ENCODE assay signal across 18 mouse cellular contexts in the genomic region with DNA sequence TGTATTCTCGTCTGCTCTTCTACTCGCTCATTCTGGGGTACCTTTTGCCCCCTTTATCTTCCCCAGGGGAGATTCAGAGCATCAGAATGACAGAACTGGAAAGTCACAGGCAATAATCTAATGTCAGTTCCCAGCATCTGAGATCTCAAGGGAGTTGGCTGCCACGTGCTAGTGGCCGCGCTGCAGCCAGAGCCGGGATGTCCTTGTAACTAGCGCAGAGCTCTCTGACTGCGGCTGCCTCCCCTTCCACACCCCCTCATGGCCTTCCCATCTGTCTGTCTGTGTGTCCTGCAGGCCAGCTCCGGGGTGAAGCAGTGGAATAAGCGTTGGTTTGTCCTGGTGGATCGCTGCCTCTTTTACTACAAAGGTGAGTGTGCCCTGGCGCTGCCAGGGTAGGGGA. TPM values are rescaled to one million over a fixed set of nuclear protein-coding genes. Genes with fewer than 3 reads are reported as not detected.
DNase-seq lines count a peak whose midpoint lies in the region; ATAC-seq and TF ChIP-seq lines count a peak whose summit lies in the region.
"Had no signal": no experiment of that assay in that cellular context is flagged by ENCODE, and none has a peak within 500 bp of the region (broad histone marks: within the 10 kb centered on the region; RNA-seq: fewer than 3 reads in every experiment).

No protein-coding gene starts in this region.

- DNase-seq in adrenal gland, postnatal 10 days, result peak; percentile 62
- DNase-seq in adrenal gland, adult 8-10 months, result no peak
- DNase-seq in kidney, adult 2 months, result no peak
- DNase-seq in midbrain, embryonic 14.5 days, result peak; percentile 43
- DNase-seq in cerebellum, adult 2 months, result no peak
- DNase-seq: cerebellum, postnatal 36 days; gastrocnemius, postnatal 36 days; liver, embryonic 13.5 days; right cerebral cortex, postnatal 4 days; thymus, postnatal 36 days had no signal

- TF ChIP-seq CTCF in kidney, adult 2 months (conservative IDR thresholded peaks at IDR 0.05; ENCODE audit: insufficient read depth, insufficient read length, low read depth, low read length), result no peak
- no peak for TF ChIP-seq CTCF in cerebellum, adult 2 months (IDR thresholded peaks at IDR 0.05; ENCODE audit: borderline replicate concordance, insufficient read depth, low read depth, low read length)

- H3K9ac ChIP-seq in kidney, embryonic 14.5 days (ENCODE audit: low read depth, low read length), result no peak overlapping the region
- H3K9ac ChIP-seq in midbrain, embryonic 14.5 days (replicated peaks; ENCODE audit: low read length), result no peak overlapping the region
- no peak overlapping the region for H3K9ac ChIP-seq in midbrain, embryonic 15.5 days
- peak overlapping the region; percentile 26; the same call in 1 of the 2 replicates for H3K9ac ChIP-seq in intestine, embryonic 16.5 days (ENCODE audit: low read depth, low read length)
- H3K9ac ChIP-seq: embryonic facial prominence, embryonic 12.5 days; liver, embryonic 13.5 days had no signal

- no peaks in the 10 kb centered on the region for H3K9me3 ChIP-seq in kidney, embryonic 14.5 days (ENCODE audit: control insufficient read depth, low read length)
- no peaks in the 10 kb centered on the region for H3K9me3 ChIP-seq in midbrain, embryonic 14.5 days (ENCODE audit: control insufficient read depth, low read length)
- H3K9me3 ChIP-seq in midbrain, embryonic 15.5 days, result no peaks in the 10 kb centered on the region
- no peaks in the 10 kb centered on the region for H3K9me3 ChIP-seq in intestine, embryonic 16.5 days (ENCODE audit: control insufficient read depth, low read length)
- H3K9me3 ChIP-seq: embryonic facial prominence, embryonic 12.5 days; liver, embryonic 13.5 days had no signal

- no peak for TF ChIP-seq POLR2A in kidney, adult 2 months (IDR thresholded peaks at IDR 0.05; ENCODE audit: low read depth, low read length)
- no peak for TF ChIP-seq POLR2A in cerebellum, adult 2 months (IDR thresholded peaks at IDR 0.05; ENCODE audit: borderline replicate concordance, insufficient read depth, low read length)

- H3K4me3 ChIP-seq in kidney, adult 2 months (ENCODE audit: insufficient read depth, low read depth, low read length), result no peak overlapping the region
- no peak overlapping the region for H3K4me3 ChIP-seq in kidney, embryonic 14.5 days (ENCODE audit: low read length)
- no peak overlapping the region for H3K4me3 ChIP-seq in midbrain, embryonic 14.5 days (replicated peaks; ENCODE audit: low read depth, low read length)
- no peak overlapping the region for H3K4me3 ChIP-seq in midbrain, embryonic 15.5 days
- no peak overlapping the region for H3K4me3 ChIP-seq in intestine, embryonic 16.5 days (ENCODE audit: low read length)
- no peak overlapping the region for H3K4me3 ChIP-seq in cerebellum, adult 2 months (replicated peaks; ENCODE audit: insufficient read depth, low read depth, low read length)
- H3K4me3 ChIP-seq: embryonic facial prominence, embryonic 12.5 days; liver, embryonic 13.5 days had no signal

- no peak for ATAC-seq in kidney, embryonic 14.5 days (ENCODE audit: low FRiP score, low TSS enrichment)
- no peak for ATAC-seq in midbrain, embryonic 14.5 days (ENCODE audit: low FRiP score, low TSS enrichment)
- no peak for ATAC-seq in midbrain, embryonic 15.5 days (replicated peaks)
- no peak for ATAC-seq in intestine, embryonic 16.5 days

- H3K27ac ChIP-seq in kidney, adult 2 months (ENCODE audit: insufficient read depth, low read depth, low read length), result peak overlapping the region; percentile 36; the same call in 1 of the 2 replicates
- no peak overlapping the region for H3K27ac ChIP-seq in kidney, embryonic 14.5 days (ENCODE audit: low read depth, low read length)
- no peak overlapping the region for H3K27ac ChIP-seq in midbrain, embryonic 14.5 days (replicated peaks; ENCODE audit: low read depth, low read length)
- no peak overlapping the region for H3K27ac ChIP-seq in midbrain, embryonic 15.5 days
- peak overlapping the region; percentile 71 for H3K27ac ChIP-seq in intestine, embryonic 16.5 days (ENCODE audit: low read length)
- H3K27ac ChIP-seq in cerebellum, adult 2 months (ENCODE audit: insufficient read depth, low read length), result no peak overlapping the region
- H3K27ac ChIP-seq: embryonic facial prominence, embryonic 12.5 days; liver, embryonic 13.5 days had no signal

- H3K4me1 ChIP-seq in kidney, adult 2 months (ENCODE audit: control insufficient read depth, insufficient read depth, low read length), result peaks cover 32% of the 10 kb centered on the region
- peaks cover 8% of the 10 kb centered on the region; the same call in 1 of the 2 replicates for H3K4me1 ChIP-seq in kidney, embryonic 14.5 days (ENCODE audit: control insufficient read depth, insufficient read depth, low read length)
- peaks cover 20% of the 10 kb centered on the region for H3K4me1 ChIP-seq in midbrain, embryonic 14.5 days (ENCODE audit: control insufficient read depth, insufficient read depth, low read length)
- H3K4me1 ChIP-seq in midbrain, embryonic 15.5 days, result peaks cover 24% of the 10 kb centered on the region
- peaks cover 24% of the 10 kb centered on the region for H3K4me1 ChIP-seq in intestine, embryonic 16.5 days (ENCODE audit: control insufficient read depth, insufficient read depth, low read length)
- no peaks in the 10 kb centered on the region for H3K4me1 ChIP-seq in cerebellum, adult 2 months (ENCODE audit: control insufficient read depth, insufficient read depth, low read length)

- no peaks in the 10 kb centered on the region for H3K27me3 ChIP-seq in kidney, adult 2 months (replicated peaks; ENCODE audit: control insufficient read depth, insufficient read depth, low read length)
- H3K27me3 ChIP-seq in kidney, embryonic 14.5 days (ENCODE audit: control insufficient read depth, insufficient read depth, low read length), result no peaks in the 10 kb centered on the region
- no peaks in the 10 kb centered on the region for H3K27me3 ChIP-seq in midbrain, embryonic 14.5 days (ENCODE audit: control insufficient read depth, insufficient read depth, low read length)
- no peaks in the 10 kb centered on the region for H3K27me3 ChIP-seq in midbrain, embryonic 15.5 days (replicated peaks)
- no peaks in the 10 kb centered on the region for H3K27me3 ChIP-seq in intestine, embryonic 16.5 days (replicated peaks; ENCODE audit: control insufficient read depth, insufficient read depth, low read length)
- no peaks in the 10 kb centered on the region for H3K27me3 ChIP-seq in cerebellum, adult 2 months (ENCODE audit: control insufficient read depth, insufficient read depth, low read length)
- H3K27me3 ChIP-seq: embryonic facial prominence, embryonic 12.5 days had no signal

- peaks cover 2% of the 10 kb centered on the region; the same call in 1 of the 2 replicates for H3K36me3 ChIP-seq in kidney, adult 2 months (ENCODE audit: control insufficient read depth, insufficient read depth, low read length)
- H3K36me3 ChIP-seq in kidney, embryonic 14.5 days (ENCODE audit: control insufficient read depth, insufficient read depth, low read length), result 0 out of 2 replicates have a peak, but pooled peaks cover 6% of the 10 kb centered on the region
- H3K36me3 ChIP-seq in midbrain, embryonic 14.5 days (ENCODE audit: control insufficient read depth, insufficient read depth, low read length), result peaks cover 61% of the 10 kb centered on the region
- no peaks in the 10 kb centered on the region; the same call in 1 of the 2 replicates for H3K36me3 ChIP-seq in midbrain, embryonic 15.5 days (replicated peaks)
- peaks cover 2% of the 10 kb centered on the region; the same call in 1 of the 2 replicates for H3K36me3 ChIP-seq in intestine, embryonic 16.5 days (ENCODE audit: control insufficient read depth, insufficient read depth, low read length)
- H3K36me3 ChIP-seq: embryonic facial prominence, embryonic 12.5 days had no signal

- WGBS in kidney, adult 2 months, result 50% methylated on average over 12 of the region's 12 CpGs
- 57% methylated on average over 12 of the region's 12 CpGs for WGBS in kidney, embryonic 14.5 days
- WGBS in midbrain, embryonic 14.5 days, result 59% methylated on average over 12 of the region's 12 CpGs
- 43% methylated on average over 12 of the region's 12 CpGs for WGBS in midbrain, embryonic 15.5 days
- 57% methylated on average over 12 of the region's 12 CpGs for WGBS in intestine, embryonic 16.5 days
- 69% methylated on average over 12 of the region's 12 CpGs for WGBS in cerebellum, adult 2 months

- H3K4me2 ChIP-seq in kidney, embryonic 14.5 days (replicated peaks; ENCODE audit: low read depth, low read length), result no peak overlapping the region
- H3K4me2 ChIP-seq in midbrain, embryonic 14.5 days (ENCODE audit: low read length), result no peak overlapping the region
- H3K4me2 ChIP-seq in midbrain, embryonic 15.5 days, result no peak overlapping the region
- no peak overlapping the region for H3K4me2 ChIP-seq in intestine, embryonic 16.5 days (ENCODE audit: low read depth, low read length)
- H3K4me2 ChIP-seq: embryonic facial prominence, embryonic 12.5 days had no signal

RNA-seq across cellular contexts. Expression of a gene that starts 45.2 kb away (rescaled TPM):
- total RNA-seq in adrenal gland, postnatal 10 days (2021), result 1 to 10 TPM; 1.4 to 4.3 TPM
- total RNA-seq in adrenal gland, adult 8-10 months (2022), result 1 to 10 TPM in 2 of 4 experiments, not detected in 2; 1.2 to 1.9 TPM
- 18.1 and 18.9 TPM in 2 replicates for polyA plus RNA-seq in kidney, adult 2 months (2012; rRNA removed)
- 2.6 and 6.1 TPM in 2 replicates for polyA plus RNA-seq in kidney, embryonic 14.5 days (2014; fragmentation: Nextera tagmentation; extraction: Ambion mirVana)
- not detected in 2 replicates for polyA plus RNA-seq in midbrain, embryonic 14.5 days (2014; fragmentation: Nextera tagmentation; extraction: Ambion mirVana)
- polyA plus RNA-seq in midbrain, embryonic 15.5 days (2015; fragmentation: Nextera tagmentation; extraction: Ambion mirVana), result 0.17 TPM in 1 of 2 replicates, not detected in the other
- 34.8 and 45.4 TPM in 2 replicates for polyA plus RNA-seq in intestine, embryonic 16.5 days (2015; fragmentation: Nextera tagmentation; extraction: Ambion mirVana)
- polyA plus RNA-seq in cerebellum, adult 2 months (2012; rRNA removed), result not detected in 2 replicates
- total RNA-seq: gastrocnemius, postnatal 36 days; layer of hippocampus, adult 8-10 months; monocyte, adult 5-6 weeks had no signal
- polyA plus RNA-seq: embryonic facial prominence, embryonic 12.5 days; heart, embryonic 16.5 days had no signal

RNA-seq across cellular contexts. Expression of a gene that starts 57.3 kb away (rescaled TPM):
- not detected for total RNA-seq in adrenal gland, postnatal 10 days (2021)
- not detected for total RNA-seq in adrenal gland, adult 8-10 months (2022)
- polyA plus RNA-seq in kidney, adult 2 months (2012; rRNA removed), result not detected in 2 replicates
- not detected in 2 replicates for polyA plus RNA-seq in kidney, embryonic 14.5 days (2014; fragmentation: Nextera tagmentation; extraction: Ambion mirVana)
- not detected in 2 replicates for polyA plus RNA-seq in midbrain, embryonic 14.5 days (2014; fragmentation: Nextera tagmentation; extraction: Ambion mirVana)
- not detected in 2 replicates for polyA plus RNA-seq in midbrain, embryonic 15.5 days (2015; fragmentation: Nextera tagmentation; extraction: Ambion mirVana)
- polyA plus RNA-seq in intestine, embryonic 16.5 days (2015; fragmentation: Nextera tagmentation; extraction: Ambion mirVana), result not detected in 2 replicates
- not detected in 2 replicates for polyA plus RNA-seq in cerebellum, adult 2 months (2012; rRNA removed)
- total RNA-seq: gastrocnemius, postnatal 36 days; layer of hippocampus, adult 8-10 months; left cerebral cortex, postnatal 10 days; monocyte, adult 5-6 weeks had no signal
- polyA plus RNA-seq: embryonic facial prominence, embryonic 12.5 days; heart, embryonic 16.5 days; liver, embryonic 13.5 days had no signal

Comparison
In these comparisons a context has a peak if more than half of its experiments do, and no peak if none do; other contexts are left out.
1. DNase-seq: peak in adrenal gland, postnatal 10 days (single experiment) and midbrain, embryonic 14.5 days (single experiment); none in adrenal gland, adult 8-10 months (single experiment), kidney, adult 2 months (single experiment) and cerebellum, adult 2 months (0 of 2).
2. H3K27ac ChIP-seq: peak in kidney, adult 2 months (single experiment) and intestine, embryonic 16.5 days (single experiment); none in kidney, embryonic 14.5 days (single experiment), midbrain, embryonic 14.5 days (single experiment), midbrain, embryonic 15.5 days (single experiment) and cerebellum, adult 2 months (single experiment).